Mouse (Mus musculus): Measurements from ENCODE around the gene Il27.

The Il27 gene

GRCm38 (mm10) chr7:126607064-126607463 lies 12.3 kb upstream of the Il27 start:
- DNase-seq (ENCODE audit: low read depth, low spot score), result no peak

DNA sequence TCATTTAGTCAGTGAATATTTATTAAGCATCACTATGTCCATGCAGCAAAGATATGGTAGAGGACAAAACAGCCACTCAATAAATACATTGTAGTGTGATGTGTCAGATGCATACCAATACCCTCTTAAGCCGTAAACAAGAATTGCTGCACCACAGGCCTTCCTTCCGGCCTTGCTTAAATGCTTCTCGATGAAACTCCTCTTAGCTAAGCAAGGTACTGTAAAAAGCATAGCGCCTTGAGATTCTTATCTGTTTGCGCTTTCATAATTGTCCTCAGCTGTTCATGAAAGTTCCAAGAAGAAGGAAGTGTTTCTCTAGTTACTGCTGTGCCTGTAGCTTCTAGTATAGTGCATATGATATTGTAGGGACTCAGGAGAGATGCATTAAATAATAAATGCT lies 11.9 kb upstream of the Il27 start:
- no peak for DNase-seq (ENCODE audit: low read depth, low spot score)

- no peak for DNase-seq (ENCODE audit: low read depth, low spot score)
Observed at GRCm38 (mm10) chr7:126602650-126603049, 7.9 kb upstream of the Il27 start.

- DNase-seq (ENCODE audit: low read depth, low spot score), result no peak
Observed at GRCm38 (mm10) chr7:126601896-126602295, 7.2 kb upstream of the Il27 start.

GRCm38 (mm10) chr7:126598919-126599318 lies 4.2 kb upstream of the Il27 start:
- DNase-seq (ENCODE audit: low read depth, low spot score), result no peak

DNA sequence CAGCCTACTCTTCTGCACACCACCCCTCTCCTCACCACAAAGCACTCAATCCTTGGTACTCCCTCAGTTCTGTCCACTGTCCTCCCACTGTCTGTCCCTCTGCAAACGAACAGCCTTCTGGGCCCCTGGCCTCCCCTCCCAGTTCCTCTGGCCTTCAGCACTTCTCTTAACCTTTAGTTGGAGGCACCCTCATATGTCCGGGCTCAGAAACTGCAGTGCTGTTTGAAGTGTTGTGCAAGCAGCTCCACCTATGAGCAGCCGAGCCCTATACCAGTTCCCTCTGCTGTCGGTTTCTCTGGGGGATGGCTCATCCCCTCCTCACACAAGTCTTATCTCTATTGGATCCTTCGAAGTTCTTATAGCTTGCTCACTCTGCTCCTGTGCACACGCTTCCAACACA lies 1.7 kb upstream of the Il27 start:
- no peak for DNase-seq (ENCODE audit: low read depth, low spot score)

DNA sequence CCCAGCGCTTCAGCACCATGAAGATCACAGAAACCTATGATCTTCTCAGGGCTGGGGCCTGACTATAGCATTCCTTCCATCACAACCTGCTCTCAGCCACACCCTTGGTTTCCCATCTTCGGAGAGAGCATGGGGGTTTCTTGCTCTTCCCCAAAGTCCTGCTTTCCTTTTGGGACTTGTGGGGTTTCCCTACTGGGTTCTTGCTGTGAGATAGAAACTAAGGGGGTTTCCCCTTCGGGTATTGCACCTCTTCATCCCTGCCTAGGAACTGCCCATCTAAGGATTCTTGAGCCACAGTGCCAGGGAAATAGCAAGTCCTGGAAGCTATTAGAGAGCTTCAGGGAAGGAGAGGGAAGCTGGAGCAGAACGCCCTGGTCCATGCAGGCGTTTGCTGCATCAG lies 1.1 kb upstream of the Il27 start:
- DNase-seq (ENCODE audit: low read depth, low spot score), result no peak

DNA sequence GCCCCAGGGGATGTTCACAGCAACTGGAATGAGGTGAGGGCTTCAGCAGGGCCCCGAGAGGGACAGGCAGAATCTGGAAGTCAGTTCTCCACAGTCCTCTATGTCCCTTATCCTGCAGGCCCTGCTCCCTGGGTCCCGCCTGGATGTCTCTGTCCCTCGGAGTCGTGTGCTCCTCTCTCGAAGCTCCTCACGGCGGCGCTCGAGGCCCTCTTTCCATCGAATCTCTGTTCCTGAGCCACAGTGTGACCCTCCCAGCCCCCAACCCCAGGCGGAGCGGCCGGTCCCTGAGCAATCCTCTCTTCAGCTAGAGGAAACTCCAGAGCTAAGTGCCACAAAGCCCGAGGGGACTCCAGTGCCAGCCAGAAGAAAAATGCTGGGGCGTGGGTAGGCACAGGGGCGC lies 7.0 kb downstream of the Il27 start:
- DNase-seq (ENCODE audit: low read depth, low spot score), result peak; percentile 85

DNA sequence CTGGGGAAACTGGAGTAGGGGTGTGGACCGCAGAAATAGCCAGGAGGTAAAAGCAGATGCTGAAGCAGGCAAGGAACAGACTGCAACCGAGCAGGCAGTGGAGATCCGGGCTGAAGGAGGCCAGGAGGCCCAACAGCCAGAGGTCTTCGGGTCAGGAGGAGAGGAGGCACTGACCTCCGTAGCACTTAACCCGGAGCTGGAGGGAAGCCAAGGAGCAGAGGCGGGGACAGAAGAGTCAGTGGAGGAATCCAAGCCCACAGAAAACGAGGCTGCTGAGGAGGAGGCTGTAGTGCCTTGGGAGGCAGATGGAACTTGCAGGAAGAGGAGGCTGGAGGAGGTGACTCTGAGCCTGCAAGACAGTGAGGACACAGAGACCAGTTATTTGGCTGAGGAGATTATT lies 7.9 kb downstream of the Il27 start:
- no peak for DNase-seq (ENCODE audit: low read depth, low spot score)

DNA sequence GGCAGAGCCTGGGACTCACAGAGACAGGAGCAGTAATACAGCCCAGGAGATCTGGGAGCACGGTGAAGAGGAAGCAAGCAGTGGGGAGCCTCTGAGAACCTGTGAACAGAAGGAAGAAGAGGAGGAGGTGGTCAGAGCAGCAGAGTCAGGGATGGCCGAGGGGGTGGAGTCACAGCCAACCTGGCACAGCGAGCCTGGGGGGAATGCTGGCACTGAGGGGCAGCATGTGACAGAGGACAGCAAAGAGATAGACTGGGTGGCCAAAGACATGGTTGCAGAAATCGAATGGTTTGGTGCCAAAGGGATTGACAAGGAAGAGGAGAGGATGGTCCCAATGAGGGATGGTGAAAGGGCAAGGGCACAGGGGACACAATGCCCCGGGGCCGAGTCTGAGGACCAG lies 9.0 kb downstream of the Il27 start, which contains the start of gene Cln3:
Gene Cln3, minus strand, starts transcription at position 101 of the 400 bp plus-strand sequence.
- DNase-seq (ENCODE audit: low read depth, low spot score), result no peak

GRCm38 (mm10) chr7:126584506-126584977 lies 10.2 kb downstream of the Il27 start, which contains the start of gene Apobr:
Gene Apobr, plus strand, starts transcription at chr7:126584942.
- peak; percentile 30 for DNase-seq (ENCODE audit: low read depth, low spot score)

GRCm38 (mm10) chr7:126583761-126584160 lies 11.0 kb downstream of the Il27 start:
- DNase-seq (ENCODE audit: low read depth, low spot score), result no peak

GRCm38 (mm10) chr7:126583251-126583709 lies 11.5 kb downstream of the Il27 start:
- peak; percentile 97 for DNase-seq (ENCODE audit: low read depth, low spot score)

GRCm38 (mm10) chr7:126582759-126583158 lies 12.0 kb downstream of the Il27 start:
- DNase-seq (ENCODE audit: low read depth, low spot score), result peak; percentile 51

DNA sequence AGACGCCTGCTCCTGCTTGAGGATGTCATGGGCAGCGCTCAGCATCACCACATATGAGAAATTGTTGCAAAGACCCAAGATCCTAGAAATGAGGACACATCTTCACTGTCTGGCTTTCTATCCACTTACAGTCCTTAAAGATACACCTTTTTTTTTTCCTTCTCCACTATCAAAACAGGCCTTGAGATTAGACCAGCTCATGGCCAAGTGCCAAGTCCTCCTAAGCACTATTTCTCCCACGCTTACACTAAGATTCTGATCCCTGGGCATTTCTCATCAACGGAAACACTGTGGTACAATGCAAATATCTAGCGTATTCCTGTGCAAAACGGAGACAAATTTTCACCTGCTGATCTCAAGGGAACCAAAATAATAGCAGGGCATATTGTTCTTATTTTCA lies 13.1 kb downstream of the Il27 start:
- DNase-seq (ENCODE audit: low read depth, low spot score), result no peak

DNA sequence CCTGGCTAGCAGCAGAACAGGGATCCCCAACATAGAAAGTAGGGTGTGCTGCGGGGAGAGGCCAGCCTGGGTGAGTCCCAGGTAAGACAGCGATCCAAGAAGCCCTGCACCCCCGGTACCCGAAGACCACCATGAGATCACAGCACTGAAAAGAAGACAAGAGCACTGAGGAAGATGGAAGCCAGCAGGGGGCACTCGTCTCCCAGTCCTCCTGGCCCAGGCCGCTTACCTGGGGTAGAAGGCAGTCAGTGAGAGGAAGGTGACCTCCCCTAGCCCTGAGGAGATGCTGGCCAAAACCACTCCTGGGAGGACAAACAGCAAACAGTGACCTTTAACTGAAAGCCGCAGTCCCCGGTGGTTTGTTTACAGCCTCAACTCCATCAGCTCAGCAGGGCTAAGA lies 15.6 kb downstream of the Il27 start:
- peak; percentile 67 for DNase-seq (ENCODE audit: low read depth, low spot score)

DNA sequence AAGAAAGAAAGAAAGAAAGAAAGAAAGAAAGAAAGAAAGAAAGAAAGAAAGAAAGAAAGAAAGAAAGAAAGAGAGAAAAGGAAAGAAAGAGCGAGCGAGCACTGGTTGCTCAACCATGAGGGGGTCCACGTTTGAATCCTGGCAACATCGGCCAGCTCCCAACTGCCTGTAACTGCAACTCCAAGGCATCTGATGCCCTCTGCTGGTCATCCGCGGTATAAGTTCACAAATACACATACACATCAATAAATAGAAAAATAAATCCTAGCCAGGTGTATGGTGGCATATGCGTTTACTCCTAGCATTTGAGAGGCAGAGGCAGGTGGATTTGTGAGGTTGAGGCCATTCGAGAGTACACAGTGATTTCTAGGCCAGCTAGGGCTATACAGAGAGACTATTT lies 17.8 kb downstream of the Il27 start:
- peak; percentile 87 for DNase-seq (ENCODE audit: low read depth, low spot score)

DNA sequence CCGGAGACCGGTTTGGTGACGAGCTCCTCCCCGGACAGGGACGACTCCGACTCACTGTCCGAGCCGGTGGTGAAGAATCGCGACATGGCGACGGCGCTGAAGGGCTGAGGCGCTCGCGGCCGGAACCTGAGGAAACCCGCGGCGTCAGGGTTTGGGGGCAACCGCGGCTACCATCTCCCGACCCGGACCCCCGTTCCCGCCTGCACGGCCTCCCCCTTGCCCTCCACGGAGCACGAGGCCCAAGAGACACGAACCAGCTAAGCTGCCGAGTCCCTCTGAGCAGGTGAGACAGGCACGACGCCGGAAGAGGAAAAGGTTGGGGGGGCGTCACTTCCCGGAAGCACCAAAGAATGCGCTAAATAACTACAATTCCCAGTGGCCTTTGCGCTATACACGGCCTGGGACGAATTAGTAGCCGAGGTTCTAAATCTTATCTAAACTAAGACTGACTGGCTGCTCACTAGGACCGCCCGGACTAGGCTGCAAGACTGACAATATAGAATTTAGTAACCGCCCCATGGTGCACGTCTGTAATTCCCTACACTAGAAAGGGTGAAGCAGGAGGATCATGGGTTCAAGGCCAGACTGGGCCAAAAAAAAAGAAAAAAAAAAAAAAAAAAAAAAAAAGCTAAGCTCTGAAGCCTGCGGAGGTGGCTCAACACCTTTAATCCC lies 28.5 kb downstream of the Il27 start, which contains the start of gene Eif3c:
Gene Eif3c, minus strand, starts transcription at position 318 of the 672 bp plus-strand sequence.
- DNase-seq (ENCODE audit: low read depth, low spot score), result peak; percentile 93

DNA sequence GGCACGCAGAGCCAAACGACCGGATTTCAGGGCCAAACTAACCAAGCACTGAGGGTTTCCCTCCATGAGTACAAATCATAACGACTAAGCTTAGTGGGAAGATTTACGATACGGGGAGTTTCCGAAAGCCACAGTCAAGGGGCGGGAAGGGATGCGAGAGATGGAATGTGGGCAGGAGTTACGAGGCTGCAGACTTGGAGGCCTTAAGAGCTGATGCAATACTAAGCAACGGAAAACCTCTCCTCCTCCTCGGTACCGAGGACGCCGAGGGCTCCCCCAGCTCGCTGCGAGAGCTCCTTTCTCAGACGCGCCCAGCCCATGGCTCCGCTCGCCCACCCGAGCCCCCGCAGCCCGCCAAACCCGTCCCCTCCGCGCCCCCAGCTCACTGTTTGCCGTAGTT lies 29.0 kb downstream of the Il27 start:
- DNase-seq (ENCODE audit: low read depth, low spot score), result peak; percentile 35

- DNase-seq (ENCODE audit: low read depth, low spot score), result no peak
Observed at GRCm38 (mm10) chr7:126556635-126557034, 38.1 kb downstream of the Il27 start.

- DNase-seq (ENCODE audit: low read depth, low spot score), result no peak
Observed at GRCm38 (mm10) chr7:126554796-126555195, 39.9 kb downstream of the Il27 start.

DNA sequence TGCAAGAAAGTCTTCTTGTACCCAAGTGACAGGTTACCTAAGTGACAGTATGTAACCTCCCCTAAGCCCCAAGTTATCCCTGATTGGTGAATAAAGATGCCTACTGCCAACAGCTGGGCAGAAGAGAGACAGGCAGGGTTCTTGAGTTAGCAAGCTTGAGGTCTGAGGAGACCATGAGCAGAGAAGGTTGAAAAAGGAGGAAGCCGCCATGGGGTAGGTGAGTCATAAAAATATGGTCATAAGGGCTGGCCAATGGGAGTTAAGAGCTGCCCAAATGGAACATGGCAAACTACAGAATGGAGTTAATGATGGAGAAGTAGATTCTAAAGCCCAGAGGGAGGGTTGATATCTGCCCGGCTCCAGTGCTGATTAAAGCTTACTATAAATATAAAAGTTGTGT lies 49.1 kb downstream of the Il27 start:
- DNase-seq (ENCODE audit: low read depth, low spot score), result no peak

DNA sequence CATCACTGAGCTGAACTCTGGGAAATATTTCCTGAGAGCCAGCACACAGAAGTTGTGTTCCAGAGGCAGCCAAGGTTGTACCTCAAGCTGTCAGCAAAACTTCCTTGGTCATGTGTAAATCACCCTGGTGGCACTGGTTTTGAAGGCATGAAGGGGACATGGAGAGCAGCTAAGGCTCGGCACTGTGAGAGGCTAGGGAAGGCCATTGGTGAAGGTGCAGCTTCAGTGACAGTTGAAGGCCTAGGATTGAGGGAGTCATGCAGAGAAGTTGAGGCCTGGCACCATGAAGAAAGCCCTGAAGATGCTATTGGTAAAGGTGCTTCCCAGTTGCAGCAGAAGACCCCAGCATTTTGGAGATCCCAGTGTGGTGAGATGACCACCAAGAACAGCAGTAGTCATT lies 53.1 kb downstream of the Il27 start:
- no peak for DNase-seq (ENCODE audit: low read depth, low spot score)
